In genomic region chr2:152074521-152074920, GRCm38 (mm10) we compare ENCODE assay signal across 23 mouse cellular contexts. TPM values are rescaled to one million over a fixed set of nuclear protein-coding genes. Genes with fewer than 3 reads are reported as not detected.
A peak's percentile ranks its signal among the peaks of the same experiment; 100 is the strongest.
DNase-seq lines count a peak whose midpoint lies in the region; ATAC-seq lines count a peak whose summit lies in the region.
"Had no signal": no experiment of that assay in that cellular context is flagged by ENCODE, and none has a peak within 500 bp of the region (broad histone marks: within the 10 kb centered on the region; RNA-seq: fewer than 3 reads in every experiment).

No protein-coding gene starts in this region.

- H3K4me2 ChIP-seq in midbrain, embryonic 11.5 days: no peak overlapping the region
- H3K4me2 ChIP-seq: embryonic facial prominence, embryonic 12.5 days; forebrain, embryonic 13.5 days; forebrain, embryonic 15.5 days had no signal

- no peaks in the 10 kb centered on the region for H3K27me3 ChIP-seq in midbrain, embryonic 11.5 days (ENCODE audit: control insufficient read depth, insufficient read depth, low read length)
- H3K27me3 ChIP-seq in midbrain, embryonic 10.5 days (ENCODE audit: low read depth, poor library complexity, severe bottlenecking): peaks cover 50% of the 10 kb centered on the region
- H3K27me3 ChIP-seq: forebrain, embryonic 15.5 days had no signal

- H3K27ac ChIP-seq in midbrain, embryonic 11.5 days (ENCODE audit: low read depth, low read length): no peak overlapping the region
- no peak overlapping the region for H3K27ac ChIP-seq in midbrain, embryonic 10.5 days (replicated peaks)
- H3K27ac ChIP-seq: embryonic facial prominence, embryonic 10.5 days; embryonic facial prominence, embryonic 12.5 days; forebrain, embryonic 13.5 days; forebrain, embryonic 15.5 days had no signal

- DNase-seq in cerebellum, adult 9-11 months: peak; percentile 2
- no peak for DNase-seq in cerebellum, postnatal 4 days (ENCODE audit: low spot score in 2 of 2)
- DNase-seq in cerebellum, postnatal 14 days: peak; percentile 47 to 61
- no peak for DNase-seq in cerebellum, adult 18-20 months
- peak; percentile 28 for DNase-seq in midbrain, embryonic 11.5 days (ENCODE audit: low spot score, missing footprints)
- no peak for DNase-seq in midbrain, embryonic 10.5 days (ENCODE audit: low spot score)
- DNase-seq: adrenal gland, adult 8-10 months; adrenal gland, postnatal 14 days; adrenal gland, postnatal 36 days; B cell, adult 2 months; cerebellum, adult 11 months; cerebellum, adult 2 months; cerebellum, adult 9-10 months; cerebellum, postnatal 36 days; forebrain, postnatal 0 days had no signal

- no peaks in the 10 kb centered on the region for H3K36me3 ChIP-seq in midbrain, embryonic 11.5 days (ENCODE audit: control insufficient read depth, insufficient read depth, low read length)
- H3K36me3 ChIP-seq in midbrain, embryonic 10.5 days: no peaks in the 10 kb centered on the region
- H3K36me3 ChIP-seq: embryonic facial prominence, embryonic 10.5 days; embryonic facial prominence, embryonic 12.5 days; forebrain, embryonic 15.5 days; G1E had no signal

- ATAC-seq in midbrain, embryonic 11.5 days (ENCODE audit: low FRiP score): no peak
- ATAC-seq: activated CD4-positive, CD25-positive, alpha-beta regulatory T cell, adult 4 months; CD4-positive, CD25-positive, alpha-beta regulatory T cell, adult 4 months; forebrain, embryonic 13.5 days; forebrain, embryonic 15.5 days; forebrain, postnatal 0 days; Patski had no signal

- 84% methylated on average over 2 of the region's 2 CpGs for WGBS in midbrain, embryonic 11.5 days
- 81% methylated on average over 2 of the region's 2 CpGs for WGBS in midbrain, embryonic 10.5 days

- H3K9me3 ChIP-seq in midbrain, embryonic 11.5 days (ENCODE audit: control insufficient read depth, low read length): no peaks in the 10 kb centered on the region
- no peaks in the 10 kb centered on the region for H3K9me3 ChIP-seq in midbrain, embryonic 10.5 days (replicated peaks)
- H3K9me3 ChIP-seq: embryonic facial prominence, embryonic 10.5 days; embryonic facial prominence, embryonic 12.5 days; forebrain, embryonic 13.5 days; forebrain, embryonic 15.5 days; G1E had no signal

- no peak overlapping the region for H3K4me3 ChIP-seq in midbrain, embryonic 11.5 days (ENCODE audit: low read depth, low read length)
- no peak overlapping the region for H3K4me3 ChIP-seq in midbrain, embryonic 10.5 days
- H3K4me3 ChIP-seq: embryonic facial prominence, embryonic 10.5 days; embryonic facial prominence, embryonic 12.5 days; forebrain, embryonic 13.5 days; forebrain, embryonic 15.5 days had no signal

- peaks cover 7% of the 10 kb centered on the region for H3K4me1 ChIP-seq in midbrain, embryonic 11.5 days (ENCODE audit: control insufficient read depth, insufficient read depth, low read length)
- H3K4me1 ChIP-seq in midbrain, embryonic 10.5 days: peaks cover 18% of the 10 kb centered on the region
- H3K4me1 ChIP-seq: embryonic facial prominence, embryonic 12.5 days had no signal

- no peak overlapping the region for H3K9ac ChIP-seq in midbrain, embryonic 11.5 days (ENCODE audit: low read length)
- H3K9ac ChIP-seq: embryonic facial prominence, embryonic 12.5 days; forebrain, embryonic 13.5 days; forebrain, embryonic 15.5 days; forebrain, postnatal 0 days had no signal

RNA-seq across cellular contexts. Expression of gene Scrt2, which starts 6.8 kb away (rescaled TPM):
- 10.0 and 11.0 TPM in 2 replicates for polyA plus RNA-seq in midbrain, embryonic 11.5 days (2014; fragmentation: Nextera tagmentation; extraction: Ambion mirVana)
- 2.2 and 4.7 TPM in 2 replicates for polyA plus RNA-seq in midbrain, embryonic 10.5 days (2016; fragmentation: Nextera tagmentation; extraction: Ambion mirVana)
- polyA plus RNA-seq: activated CD4-positive, CD25-positive, alpha-beta regulatory T cell, adult 4 months; CD4-positive, CD25-positive, alpha-beta regulatory T cell, adult 4 months; G1E; Patski had no signal

RNA-seq across cellular contexts. Expression of gene Srxn1, which starts 30.8 kb away (rescaled TPM):
- polyA plus RNA-seq in midbrain, embryonic 11.5 days (2014; fragmentation: Nextera tagmentation; extraction: Ambion mirVana): 14.2 and 14.6 TPM in 2 replicates
- polyA plus RNA-seq in midbrain, embryonic 10.5 days (2016; fragmentation: Nextera tagmentation; extraction: Ambion mirVana): 14.8 and 18.5 TPM in 2 replicates

Comparison
In these comparisons a context has a peak if more than half of its experiments do, and no peak if none do; other contexts are left out.
1. DNase-seq: peak in cerebellum, adult 9-11 months (single experiment), cerebellum, postnatal 14 days (2 of 2) and midbrain, embryonic 11.5 days (single experiment); none in cerebellum, postnatal 4 days (0 of 2), cerebellum, adult 18-20 months (0 of 2) and midbrain, embryonic 10.5 days (single experiment).